Mouse (Mus musculus) brain, embryonic 18.5 days (tissue): ENCODE measurements at regions not wholly inside any gene's neighbourhood (a gene's known extent, or its start where the extent isn't known, plus 50 kb on each side); places are given as distances from the start of the nearest gene placed in this dataset.

Experiments
- DNase-seq: peaks from one replicate; pipeline ENCODE4 v3.0.0-alpha.2; 2012; ENCODE audit warnings: low read depth, low spot score

DNA sequence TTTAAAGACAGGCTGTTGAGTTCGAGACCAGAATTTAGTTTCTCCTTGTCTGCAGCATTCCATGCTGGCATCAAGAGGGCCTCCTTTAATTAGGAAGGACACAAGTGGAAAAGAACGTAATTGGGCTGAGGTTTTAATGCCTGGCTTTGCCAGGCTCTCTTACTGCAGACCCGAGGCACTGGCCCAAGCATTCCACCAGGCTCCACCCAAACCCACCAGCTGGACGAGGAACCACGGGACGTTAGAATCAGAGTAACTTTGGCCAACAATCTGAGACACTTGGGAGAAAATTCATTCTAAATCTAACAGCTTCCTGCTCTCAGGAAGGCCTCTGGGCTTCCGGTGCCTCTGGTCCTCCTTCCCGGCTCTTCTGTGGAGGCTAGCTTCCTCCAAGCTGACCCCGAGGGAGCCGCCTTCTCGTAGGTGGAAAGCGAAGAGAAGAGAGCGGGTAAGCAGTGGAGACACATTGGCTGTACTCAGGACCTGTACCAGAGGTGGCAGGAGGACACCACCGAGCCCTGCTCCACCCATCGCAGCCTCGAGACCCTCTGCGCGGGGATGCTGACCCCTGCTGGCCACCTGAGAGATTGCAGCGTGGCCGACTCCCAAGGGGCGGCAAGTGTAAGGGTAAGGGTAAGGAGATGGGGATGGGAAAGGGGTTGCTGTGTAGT, 105.5 kb downstream of the Tmem17 start:
- no peak for DNase-seq

DNA sequence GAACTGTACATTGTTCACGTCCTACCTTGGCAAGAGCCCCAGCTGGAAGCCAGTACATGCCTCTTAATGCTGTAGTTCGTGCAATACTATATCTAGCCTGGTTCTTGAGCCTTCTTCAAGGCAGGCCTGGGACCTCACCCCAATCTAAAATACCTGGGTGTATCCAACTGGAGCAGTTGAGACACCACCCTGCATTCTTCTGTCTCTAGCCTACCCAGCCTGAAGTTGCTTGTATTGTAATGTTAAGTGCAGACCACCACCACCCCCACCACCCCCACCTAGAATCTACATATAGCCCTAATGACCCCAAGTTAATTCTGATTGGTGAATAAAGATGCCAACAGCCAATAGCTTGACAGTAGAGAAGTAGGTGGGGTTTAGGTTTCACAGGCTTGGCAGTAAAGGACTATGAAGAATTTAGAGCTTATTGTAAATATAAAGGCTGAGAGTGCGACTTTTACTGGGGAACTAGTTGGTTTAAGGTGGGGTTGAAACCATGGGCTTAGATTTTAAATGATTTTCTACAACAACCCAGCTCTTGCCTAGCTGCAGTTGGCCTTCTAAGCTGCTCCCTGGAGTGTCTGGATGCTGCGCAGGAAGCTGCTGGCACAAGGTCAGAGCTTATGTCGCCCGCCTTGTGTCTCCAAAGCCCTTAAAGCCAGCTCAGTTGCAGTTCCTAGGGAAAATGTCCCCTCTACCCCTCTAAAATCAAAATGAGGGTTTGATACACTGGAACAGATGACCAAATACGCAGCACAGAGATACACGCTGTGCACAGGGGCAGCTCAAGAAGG, 109.2 kb downstream of the Tmem17 start:
- no peak for DNase-seq

DNA sequence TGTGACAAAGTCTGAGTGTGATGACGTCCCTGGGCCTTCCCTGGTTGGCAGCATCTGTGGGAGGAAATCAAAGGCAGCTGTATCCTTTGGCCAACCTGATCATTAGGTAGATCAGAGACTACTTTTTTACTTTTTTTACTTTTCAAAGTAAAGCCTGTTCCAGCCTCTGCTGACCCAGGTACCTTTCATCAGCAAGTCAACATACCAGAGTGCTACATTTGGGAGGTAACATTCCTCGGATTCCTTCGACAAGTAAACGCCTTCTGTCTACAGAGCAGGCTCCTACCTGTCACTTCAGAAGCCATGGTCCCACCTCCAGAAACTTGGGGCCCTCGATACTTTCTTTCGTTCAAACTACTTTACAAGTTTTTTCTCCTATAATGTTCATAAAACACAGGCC, 110.0 kb downstream of the Tmem17 start:
- no peak for DNase-seq

DNA sequence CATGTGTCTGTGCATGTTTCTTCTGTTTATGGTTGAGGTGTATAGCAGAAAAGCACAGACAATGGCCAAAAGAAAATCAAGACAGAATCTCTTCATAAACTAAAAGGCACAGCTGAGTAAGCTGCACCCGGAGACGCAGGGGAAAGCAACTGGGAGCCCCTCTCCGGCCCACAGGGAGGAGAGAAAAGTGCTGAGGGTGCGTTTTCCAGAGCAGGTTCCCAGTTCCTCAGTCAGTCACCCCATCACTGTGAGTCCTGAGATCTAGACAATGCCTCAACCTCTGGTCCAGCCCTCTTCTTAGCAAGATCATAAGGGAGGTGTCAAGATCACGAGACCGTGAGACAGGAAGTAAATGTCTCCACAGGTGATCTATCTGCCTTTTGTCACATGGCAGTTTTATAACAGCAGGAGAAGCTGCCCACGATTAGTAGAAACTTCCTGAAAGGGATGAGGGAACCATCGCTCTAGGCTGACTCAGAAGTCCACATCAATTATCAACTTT, 110.7 kb downstream of the Tmem17 start:
- no peak for DNase-seq

DNA sequence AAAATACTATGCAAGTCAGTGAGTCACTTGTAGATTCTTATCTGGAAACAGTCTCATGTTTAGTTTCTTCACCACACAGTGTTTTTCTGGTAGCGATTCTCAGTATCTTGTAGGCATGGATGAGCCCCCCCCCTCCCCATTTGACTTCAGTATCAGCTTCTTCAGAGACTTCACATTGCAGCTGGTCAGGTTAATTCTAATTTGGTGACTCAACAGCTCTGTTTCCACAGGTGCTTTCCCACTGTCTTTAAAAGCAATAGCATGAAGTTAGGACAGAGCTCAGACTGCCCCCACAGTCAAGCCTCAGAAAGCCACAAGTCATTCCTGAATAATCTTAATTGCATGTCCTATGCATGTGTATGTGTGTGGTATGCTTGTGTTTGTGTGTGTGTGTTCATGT, 114.5 kb downstream of the Tmem17 start:
- DNase-seq, result no peak

DNA sequence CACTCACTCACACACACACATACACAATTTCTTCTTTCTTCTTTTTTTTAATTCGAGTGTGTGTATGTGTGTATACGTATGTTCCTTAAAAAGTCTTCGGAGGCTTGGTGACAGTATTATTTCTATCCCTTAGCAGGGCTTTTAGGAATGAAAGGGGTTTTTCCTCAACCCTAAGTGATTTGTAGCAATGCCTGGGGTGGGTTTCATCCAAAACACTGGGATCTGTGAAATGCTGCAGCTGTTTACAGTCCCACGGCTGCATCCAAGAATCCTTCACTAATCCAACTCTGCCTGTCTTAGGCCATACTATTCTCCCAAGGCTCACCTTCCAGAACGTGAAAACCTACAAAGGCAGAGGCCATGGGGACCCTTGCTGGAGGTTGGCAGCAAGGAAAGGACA, 116.6 kb downstream of the Tmem17 start:
- no peak for DNase-seq

DNA sequence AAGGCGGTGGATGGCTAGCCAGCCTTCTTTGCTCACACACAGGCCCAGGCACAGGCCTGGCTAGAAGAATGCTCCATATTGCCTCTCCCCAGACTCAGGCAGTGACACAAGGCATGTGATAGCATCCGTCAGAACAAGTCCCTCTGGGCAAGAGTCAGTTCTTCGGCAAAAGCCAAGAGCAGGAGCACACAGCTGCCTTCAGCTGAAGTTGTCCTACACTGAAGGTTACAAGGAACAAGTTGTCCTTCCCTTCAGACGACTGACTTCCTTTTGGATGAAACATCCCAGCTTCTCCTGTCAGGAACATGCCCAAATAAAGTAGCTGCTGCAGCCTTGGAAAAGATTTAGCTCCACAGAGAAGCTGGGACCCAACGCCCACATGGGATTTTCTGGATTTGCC, 117.1 kb downstream of the Tmem17 start:
- no peak for DNase-seq

DNA sequence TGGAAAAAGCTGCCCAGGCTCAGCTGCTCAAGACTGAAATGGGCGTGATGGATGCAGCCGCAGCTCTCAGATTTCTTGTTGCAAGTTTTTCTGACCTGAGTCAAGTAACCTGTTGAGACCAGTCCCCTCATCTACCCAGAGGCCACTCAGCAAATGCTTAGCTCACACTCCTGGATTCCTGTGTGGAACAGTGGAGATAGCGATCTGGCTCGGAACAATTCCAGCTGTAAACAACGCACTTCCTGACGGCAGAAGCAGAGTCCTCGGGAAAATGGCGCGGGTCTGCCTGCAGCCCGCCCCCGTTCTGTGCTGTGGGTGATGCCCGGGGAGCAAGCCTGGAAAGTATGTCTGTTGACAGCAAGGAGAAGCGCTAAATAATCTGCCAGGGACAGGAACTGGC, 117.7 kb downstream of the Tmem17 start:
- no peak for DNase-seq

DNA sequence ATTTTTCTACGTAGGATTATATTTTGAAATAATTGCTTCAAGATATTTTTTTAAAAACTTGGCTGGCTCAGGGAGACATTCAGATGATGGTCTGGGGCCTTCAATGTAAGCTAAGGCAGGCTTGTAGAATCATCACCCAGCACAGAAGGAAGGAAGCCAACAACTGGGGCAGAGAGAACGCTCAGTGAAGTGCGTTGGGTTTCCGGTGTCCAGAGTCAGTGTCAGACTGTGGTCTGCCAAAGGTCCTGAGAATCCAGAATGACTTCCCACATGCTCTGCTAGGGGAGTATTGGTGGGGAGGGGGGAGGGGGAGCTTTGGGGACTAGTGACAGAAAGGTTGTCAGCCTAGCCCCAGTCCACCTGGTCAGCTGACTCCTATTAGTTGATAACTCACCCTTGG, 118.1 kb downstream of the Tmem17 start:
- DNase-seq, result no peak

DNA sequence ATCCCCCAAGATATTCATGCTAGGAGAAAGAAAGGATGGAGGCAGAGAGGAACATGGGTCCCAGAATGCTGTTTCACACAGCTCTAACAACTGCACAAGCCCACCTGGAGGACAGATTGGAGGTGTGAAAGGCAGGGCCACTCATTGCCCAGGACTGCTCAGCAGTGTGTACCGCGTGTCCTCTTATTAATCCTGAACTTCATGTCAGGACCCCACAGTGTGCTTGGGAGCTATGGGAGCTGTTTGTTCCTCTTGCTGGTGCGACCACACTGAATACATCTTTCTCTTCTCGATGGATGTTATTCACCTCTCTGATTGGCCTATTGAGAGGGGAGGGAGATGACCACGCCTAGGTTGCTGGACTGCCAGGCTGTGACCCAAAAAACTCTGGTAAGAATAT, 119.1 kb downstream of the Tmem17 start:
- no peak for DNase-seq

DNA sequence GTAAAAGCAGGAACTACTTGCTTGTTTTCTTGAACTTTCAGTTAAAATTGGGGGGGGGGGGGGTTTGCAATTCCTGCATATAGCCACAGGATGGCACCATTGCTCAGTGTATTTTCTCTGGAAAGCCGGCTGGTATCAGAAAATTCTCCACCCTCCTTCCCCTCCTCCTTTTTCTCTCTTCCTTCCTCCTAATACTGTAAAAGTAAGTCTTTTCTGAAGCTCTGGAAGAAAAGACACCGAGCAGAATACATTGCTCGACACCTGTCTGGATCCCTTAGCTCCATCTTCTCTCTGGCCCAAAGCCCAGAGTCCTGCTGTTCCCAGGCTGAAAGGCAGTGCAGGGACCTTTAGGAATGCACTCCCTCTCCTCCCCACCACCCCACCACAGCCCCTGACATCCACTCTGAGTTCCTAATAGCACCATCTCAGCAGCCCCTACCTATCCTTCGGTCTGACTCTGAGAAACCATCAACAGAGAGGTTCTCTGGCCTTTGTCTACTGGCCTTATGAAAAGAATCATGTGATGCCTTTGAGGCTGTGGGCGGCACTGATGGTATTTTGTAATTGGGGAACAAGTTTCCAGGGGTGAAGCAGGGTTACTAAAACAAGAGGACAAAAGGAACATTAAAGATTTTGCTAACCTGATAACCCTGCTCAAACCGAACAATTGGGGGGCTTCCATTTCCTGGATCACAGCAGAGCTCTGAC, 119.9 kb downstream of the Tmem17 start:
- no peak for DNase-seq

DNA sequence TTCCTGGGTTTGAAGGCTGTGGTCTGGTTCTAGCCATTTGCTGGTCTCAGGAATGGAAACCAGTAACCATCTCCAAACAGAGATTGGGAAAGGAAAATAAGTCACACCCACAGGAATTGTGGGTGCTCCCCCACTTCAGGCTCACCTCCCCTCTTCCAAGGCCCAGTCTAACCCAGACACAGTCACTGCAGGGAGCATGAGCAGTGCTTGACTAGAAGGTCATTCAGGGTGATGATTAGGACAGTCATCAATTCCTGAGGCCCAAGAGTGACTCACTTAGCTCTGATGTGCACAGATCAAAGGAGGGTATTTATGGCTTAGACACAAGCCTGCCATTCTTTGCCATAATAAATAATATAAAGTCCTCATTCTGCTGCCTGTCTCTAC, 120.4 kb downstream of the Tmem17 start:
- DNase-seq, result no peak

DNA sequence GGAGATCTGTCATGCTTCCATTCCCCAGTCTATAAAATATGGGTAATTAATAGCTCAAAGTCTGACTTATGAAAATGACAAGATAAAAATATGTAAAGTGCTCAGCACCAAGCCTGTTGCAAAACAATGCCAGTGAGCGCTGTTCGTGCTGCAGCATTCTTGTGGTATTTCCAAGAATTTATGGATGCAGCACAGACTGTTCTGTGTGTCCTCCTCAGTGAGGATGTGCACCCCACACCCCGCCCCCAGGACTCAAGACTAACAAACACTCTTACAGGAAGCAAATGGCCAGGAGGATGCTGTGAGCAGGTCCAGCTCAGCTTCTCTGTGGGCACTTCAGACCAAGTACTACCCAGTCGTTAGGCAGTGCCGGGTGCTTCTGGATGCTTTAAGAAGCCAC, 121.1 kb downstream of the Tmem17 start:
- no peak for DNase-seq

DNA sequence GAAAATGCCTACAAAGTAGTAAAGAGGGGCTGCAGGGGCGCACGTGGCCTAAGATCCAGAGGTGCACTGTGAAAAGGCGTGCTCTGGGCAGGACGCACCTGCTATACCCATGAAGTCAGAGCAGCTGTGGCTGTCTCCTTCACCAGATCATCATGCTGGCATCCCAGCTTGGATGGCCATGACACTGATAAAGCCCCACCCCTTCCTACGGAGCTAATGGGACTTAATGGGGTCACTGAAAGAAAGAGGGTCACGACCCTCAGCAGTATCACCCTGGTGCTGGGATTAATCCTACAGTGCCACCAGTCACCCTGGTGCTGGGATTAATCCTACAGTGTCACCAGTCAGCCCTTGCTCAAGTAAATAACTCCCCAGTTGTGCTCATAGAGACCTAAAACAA, 122.1 kb downstream of the Tmem17 start:
- DNase-seq, result no peak

DNA sequence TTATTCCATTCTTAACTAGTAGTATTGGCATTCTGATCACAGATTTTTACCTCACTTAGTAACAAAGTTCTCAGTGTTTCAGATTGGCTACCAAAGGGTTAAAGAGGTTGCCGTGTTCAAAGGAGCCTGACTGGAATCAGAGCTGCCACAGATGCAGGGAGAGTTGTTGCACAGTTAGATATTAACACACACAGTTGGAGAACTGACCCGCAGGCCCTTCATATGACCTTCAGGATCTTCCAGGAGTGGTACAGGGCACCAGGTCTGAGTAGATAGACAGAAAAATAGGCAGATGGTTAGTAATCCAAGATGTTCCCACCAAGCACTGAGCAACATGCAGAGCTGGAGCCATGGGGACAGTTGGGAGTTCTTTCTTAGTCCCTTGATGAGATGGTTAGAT, 123.1 kb downstream of the Tmem17 start:
- DNase-seq, result no peak

DNA sequence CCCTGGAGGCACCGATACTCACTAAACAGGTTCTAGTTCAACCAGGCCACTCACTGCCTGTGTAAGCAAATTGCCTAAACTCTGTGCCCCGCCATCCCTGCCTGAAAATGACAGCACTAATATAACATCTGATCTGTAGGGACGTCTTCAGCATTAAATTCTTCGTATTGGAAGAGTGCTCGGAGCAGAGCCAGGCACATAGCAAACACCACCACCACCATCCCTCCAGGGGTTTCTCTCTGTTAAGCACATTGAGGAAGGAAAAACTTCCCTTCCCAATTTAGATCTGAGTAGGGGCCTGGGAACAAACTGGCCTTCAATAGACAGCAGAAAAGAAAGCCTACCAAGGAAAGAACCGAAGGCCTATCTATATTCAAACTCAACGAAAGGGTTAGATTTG, 124.4 kb downstream of the Tmem17 start:
- no peak for DNase-seq

DNA sequence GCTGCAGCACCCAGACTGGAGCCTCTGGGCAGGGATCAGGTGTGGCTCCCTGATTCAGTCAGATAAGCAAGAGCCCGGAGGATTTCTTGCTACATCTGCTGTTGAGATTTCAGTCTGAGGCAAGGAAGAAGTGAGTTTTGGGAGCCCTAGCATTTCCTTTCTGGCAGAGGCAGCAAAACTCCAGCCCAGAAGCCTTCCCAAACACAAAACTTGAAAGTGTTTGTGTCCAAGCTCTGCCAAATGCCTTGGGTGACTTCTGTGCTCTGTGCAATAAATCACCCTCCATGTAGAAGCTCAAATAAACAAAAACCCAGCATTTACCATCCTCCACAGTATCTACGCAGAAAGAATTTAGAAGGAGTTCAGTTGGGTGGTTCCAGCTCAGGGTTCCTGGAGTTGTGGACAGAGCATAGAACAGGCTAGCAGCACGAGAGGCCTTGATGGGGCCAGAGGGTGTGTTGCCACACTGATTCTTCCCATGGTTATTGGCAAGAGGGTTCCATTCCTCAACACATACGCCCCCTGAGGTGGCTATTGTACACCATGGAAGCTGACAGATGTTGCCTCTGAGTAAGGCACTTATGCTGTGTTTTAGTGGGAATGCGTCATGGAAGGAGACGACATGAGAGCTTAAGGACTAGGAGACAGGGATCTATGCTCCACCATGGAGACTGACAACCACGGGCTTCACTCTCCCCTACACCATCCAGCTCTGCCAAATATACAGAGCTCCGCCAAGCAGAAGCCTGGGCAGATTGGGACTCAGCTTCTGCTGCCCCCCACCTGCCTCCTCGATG, 125.1 kb downstream of the Tmem17 start:
- no peak for DNase-seq

DNA sequence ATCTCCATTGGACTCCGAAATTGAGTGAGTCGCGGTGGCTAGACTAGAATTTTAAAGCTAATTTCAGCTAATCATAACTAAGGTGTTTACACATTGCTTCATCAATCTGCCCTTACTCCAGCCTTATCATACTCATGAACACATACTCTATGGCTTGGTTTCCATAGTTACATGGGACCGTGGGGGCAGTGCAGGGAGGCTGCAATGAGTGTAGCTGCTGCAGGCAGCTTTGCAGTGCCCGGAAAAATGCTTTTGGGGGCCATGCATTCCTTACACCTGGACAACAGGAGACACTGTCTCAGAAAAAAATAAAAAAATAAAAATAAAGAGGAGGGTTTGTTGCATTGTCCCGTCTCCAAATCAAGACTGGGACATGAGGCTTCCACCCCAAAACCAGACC, 126.3 kb downstream of the Tmem17 start:
- DNase-seq, result no peak

DNA sequence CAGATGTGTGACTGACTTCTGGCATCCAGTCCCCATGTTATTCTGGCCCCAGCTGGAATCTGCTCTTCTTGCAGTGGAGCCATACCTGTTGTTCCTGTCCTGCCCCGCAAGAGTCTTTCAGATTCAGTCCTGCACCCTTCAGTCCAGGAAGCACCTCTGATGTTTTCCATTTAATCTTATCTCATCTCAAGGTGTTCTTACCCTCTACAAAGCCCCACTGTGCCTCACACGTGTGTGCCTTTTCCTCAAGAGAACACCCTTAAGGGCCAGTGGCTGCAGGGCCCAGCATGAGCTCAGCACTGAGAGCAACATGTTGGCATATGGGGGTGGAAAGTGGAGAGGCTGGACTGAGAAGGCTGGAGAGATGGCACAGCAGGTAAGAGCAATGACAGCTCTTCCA, 126.8 kb downstream of the Tmem17 start:
- DNase-seq, result no peak

DNA sequence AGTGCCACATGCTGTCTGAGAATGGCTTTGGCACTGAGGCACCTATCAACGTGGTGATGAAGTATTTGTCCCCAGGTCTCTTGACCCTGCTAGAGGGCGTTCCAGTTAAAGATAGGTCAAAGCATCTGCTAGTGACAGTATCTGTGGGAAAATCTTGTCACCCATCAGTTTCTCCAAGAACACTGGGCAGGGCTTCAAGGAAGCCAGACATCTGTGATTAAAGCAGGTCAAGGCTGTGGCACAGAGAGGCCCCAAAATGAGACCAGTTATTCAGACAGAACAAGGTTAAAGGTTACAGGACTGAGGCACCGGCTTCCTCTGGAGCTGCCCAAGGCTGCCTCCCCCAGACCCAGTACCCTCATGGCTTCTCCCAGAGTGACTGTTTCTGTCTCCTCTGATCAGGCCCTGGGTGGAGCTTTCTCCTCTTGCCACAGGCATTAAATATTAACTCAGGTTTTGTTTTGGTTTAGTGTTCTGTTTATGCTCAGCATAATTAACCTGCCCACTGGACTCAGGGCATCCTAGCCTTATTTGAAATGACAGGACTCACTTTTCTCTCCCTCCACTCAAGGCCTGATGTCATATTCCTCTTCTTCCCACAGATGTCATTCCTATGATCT, 128.6 kb downstream of the Tmem17 start:
- DNase-seq, result no peak

DNA sequence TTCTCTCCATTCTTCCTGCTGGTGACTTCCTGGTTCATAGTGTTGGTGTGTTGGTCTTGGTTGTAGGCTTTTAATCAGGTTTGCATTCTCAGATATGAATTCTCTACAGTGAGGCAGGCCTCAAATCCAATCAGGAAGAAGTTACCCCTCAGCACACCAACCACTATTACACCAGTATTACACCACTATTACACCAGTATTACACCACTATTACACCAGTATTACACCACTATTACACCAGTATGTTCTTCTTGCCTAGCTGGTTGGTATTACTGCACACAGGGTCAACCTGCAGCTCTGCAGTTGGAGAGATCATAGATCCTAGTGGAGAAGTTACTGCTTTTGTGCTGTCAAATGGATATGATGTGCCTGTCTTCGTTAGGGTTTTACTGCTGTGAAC, 129.6 kb downstream of the Tmem17 start:
- DNase-seq, result no peak
